Mouse (Mus musculus): Measurements from ENCODE around the gene Nsf.
"Not testable (repeated sequence)": the region's sequence is repeated elsewhere in the genome, so short reads cannot be mapped to it uniquely, and the experiment has no call there.

The Nsf gene

DNA sequence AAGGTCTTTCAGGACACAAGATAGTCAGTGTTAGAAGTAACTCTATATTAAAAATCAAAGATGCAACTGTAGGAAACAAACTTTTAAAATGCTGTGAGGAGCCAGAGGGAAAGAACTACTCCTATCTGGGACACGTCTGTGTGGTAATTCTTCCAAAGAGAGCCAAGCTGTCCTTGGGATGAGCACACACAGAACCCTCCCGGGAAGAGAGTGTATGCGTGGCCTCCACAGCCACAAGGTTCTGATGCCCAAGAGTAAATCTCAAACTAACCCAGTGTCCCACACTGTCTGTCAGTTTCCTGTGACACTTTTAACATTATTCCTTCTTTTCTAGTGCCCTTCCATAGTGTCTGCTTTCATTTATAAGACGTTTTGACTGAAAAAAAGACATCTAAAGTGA lies 57.8 kb downstream of the Nsf start:
- DNase-seq (ENCODE audit: low read depth, low spot score), result no peak

GRCm38 (mm10) chr11:103892831-103893230 lies 61.0 kb downstream of the Nsf start:
- DNase-seq (ENCODE audit: low read depth, low spot score), result no peak

- DNase-seq (ENCODE audit: low read depth, low spot score), result no peak
Measured at GRCm38 (mm10) chr11:103891781-103892180, 62.1 kb downstream of the Nsf start.

GRCm38 (mm10) chr11:103890337-103891186 lies 63.3 kb downstream of the Nsf start:
- no peak for DNase-seq (ENCODE audit: low read depth, low spot score)

DNA sequence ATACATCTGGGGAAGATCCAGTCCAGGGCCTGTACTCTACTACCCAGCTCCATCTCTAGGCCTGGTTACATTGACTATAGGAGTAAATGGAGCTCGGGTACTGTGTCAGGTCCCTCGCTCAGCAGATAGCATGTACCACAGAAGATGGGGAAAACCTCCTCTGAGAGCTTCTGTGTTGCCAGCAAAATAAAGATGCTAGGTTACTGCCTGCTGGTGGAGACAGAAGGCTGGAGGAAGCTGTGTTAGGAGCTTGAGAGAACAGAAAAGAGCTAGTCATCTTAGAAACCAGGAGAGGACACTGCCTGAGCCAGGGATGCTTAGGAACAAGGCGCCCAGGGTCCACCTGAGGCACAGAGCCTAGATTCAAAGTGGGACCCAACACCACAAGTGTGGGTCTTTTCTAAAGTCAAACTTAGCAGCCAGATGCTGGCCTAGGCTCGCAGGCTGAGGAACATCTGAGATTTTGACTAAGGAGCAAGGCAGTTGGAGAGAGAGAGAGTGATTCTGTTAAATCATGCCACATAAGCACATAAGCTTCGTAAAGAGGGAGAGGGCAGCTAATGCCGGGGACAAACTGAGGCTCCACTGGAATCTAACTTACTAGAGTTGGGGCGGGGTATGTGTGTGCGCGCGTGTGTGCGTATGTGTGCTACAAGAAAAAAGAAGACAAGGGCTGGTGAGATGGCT lies 66.0 kb downstream of the Nsf start:
- DNase-seq (ENCODE audit: low read depth, low spot score), result no peak

GRCm38 (mm10) chr11:103884749-103885383 lies 69.0 kb downstream of the Nsf start:
- peak; percentile 26 for DNase-seq (ENCODE audit: low read depth, low spot score)

GRCm38 (mm10) chr11:103883793-103884192 lies 70.1 kb downstream of the Nsf start:
- DNase-seq (ENCODE audit: low read depth, low spot score), result no peak

- not testable (repeated sequence) for DNase-seq (ENCODE audit: low read depth, low spot score)
Measured at GRCm38 (mm10) chr11:103879476-103879875, 74.4 kb downstream of the Nsf start.

GRCm38 (mm10) chr11:103878441-103878840 lies 75.4 kb downstream of the Nsf start:
- DNase-seq (ENCODE audit: low read depth, low spot score), result no peak

DNA sequence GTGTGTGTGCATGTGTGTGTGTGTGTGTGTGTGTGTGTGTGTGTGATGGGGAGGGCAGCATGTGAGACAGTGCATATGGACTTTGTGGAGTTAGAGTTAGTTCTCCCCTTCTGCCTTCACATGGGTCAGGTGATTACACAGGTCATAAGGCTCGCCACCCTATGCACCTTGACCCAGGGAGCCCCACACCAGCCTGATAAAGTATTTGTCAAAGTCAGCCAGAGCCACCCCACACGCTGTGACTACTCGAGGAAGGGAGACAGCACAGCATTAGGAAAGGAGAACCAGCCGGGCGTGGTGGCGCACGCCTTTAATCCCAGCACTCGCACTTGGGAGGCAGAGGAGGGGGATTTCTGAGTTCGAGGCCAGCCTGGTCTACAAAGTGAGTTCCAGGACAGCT lies 83.5 kb downstream of the Nsf start:
- DNase-seq (ENCODE audit: low read depth, low spot score), result no peak

- no peak for DNase-seq (ENCODE audit: low read depth, low spot score)
Measured at GRCm38 (mm10) chr11:103867702-103868101, 86.2 kb downstream of the Nsf start.

- no peak for DNase-seq (ENCODE audit: low read depth, low spot score)
Measured at GRCm38 (mm10) chr11:103865346-103865745, 88.5 kb downstream of the Nsf start.

- no peak for DNase-seq (ENCODE audit: low read depth, low spot score)
Measured at GRCm38 (mm10) chr11:103864486-103864885, 89.4 kb downstream of the Nsf start.

- DNase-seq (ENCODE audit: low read depth, low spot score), result no peak
Measured at GRCm38 (mm10) chr11:103862951-103863350, 90.9 kb downstream of the Nsf start.

GRCm38 (mm10) chr11:103859933-103860610 lies 93.8 kb downstream of the Nsf start:
- no peak for DNase-seq (ENCODE audit: low read depth, low spot score)

GRCm38 (mm10) chr11:103858760-103859159 lies 95.1 kb downstream of the Nsf start:
- no peak for DNase-seq (ENCODE audit: low read depth, low spot score)

- DNase-seq (ENCODE audit: low read depth, low spot score), result no peak
Measured at GRCm38 (mm10) chr11:103856641-103857040, 97.2 kb downstream of the Nsf start.

DNA sequence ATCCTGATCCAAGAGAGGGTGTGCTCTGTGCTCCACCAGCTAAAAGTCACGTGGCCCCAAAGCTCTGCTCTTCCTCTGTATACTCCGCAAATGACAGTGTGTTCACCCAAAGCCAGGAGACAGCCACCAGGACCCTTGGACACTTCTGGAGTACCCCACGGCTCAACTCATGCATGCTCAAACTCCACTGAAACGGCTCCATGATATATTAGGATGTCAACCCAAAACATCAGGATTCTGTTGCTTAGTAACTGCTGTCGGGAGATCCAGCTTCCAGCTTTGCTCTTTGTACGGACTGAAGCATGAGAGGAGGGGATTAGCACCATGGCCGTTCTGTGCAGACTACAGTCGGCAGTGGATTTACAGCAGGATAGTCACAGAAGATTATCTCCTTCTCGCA lies 99.6 kb downstream of the Nsf start:
- no peak for DNase-seq (ENCODE audit: low read depth, low spot score)

DNA sequence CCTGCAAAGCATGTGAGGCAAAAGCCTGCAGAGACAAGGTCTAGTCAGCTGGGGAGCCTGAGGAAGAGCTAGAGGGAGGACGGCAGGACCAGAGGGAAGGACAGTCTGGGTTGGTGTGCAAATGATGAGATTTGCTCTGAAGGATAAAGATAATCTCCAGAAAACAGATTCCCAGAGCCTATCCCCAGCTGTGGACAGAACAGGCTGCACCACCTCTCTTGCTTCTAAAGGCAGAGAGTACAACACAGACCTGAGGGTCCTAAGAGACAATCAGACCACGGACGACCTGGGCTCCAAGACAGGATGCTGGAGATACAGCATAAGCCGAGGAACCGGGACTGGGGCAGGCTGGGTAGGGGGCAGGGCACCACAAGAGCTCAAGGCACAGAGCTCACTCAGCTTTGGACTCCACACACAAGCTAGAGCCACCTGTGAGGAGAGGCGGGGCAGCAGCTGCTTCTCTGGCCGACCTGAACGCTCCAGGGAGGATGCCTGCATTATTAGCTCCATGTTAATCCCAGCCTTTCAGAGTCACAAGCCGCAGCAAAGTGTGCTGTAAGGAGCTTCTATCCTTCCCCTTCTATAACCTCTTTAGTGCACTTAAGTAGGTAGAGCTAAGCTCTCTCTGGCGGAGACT lies 100.5 kb downstream of the Nsf start:
- DNase-seq (ENCODE audit: low read depth, low spot score), result no peak

GRCm38 (mm10) chr11:103852590-103853283 lies 101.1 kb downstream of the Nsf start:
- no peak for DNase-seq (ENCODE audit: low read depth, low spot score)

DNA sequence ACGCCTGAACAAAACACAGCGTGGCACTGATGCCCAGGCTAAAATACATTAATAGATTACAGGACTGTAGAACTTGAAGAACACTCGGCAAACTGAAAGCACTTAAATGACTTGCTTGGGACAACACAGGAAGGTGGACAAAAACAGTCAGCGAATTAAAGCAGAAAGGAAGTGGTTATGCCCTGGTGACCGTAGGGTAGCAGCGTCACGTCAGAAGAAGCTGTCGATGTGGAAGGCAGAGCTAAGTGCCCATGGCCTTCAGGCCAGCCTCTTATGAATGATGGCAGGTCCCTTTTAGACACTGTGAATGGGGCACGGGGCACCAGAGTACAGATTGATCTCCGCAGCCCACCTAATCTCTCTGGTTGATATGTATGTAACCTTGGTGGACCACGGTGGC lies 105.6 kb downstream of the Nsf start:
- DNase-seq (ENCODE audit: low read depth, low spot score), result no peak

Measured in embryo, embryonic 11.5 days (tissue).